Mouse (Mus musculus) midbrain, embryonic 16.5 days (tissue): ENCODE data around the gene Nt5c. TPM values are rescaled to one million over a fixed set of nuclear protein-coding genes. Genes with fewer than 3 reads are reported as not detected.

Experiments used
- ATAC-seq: fragments of 200-750 bp; cut with Nextera tagmentation; 2 replicates; pipeline ENCODE4 v1.8.0; 2017; ENCODE audit warnings: moderate TSS enrichment
- H3K27ac ChIP-seq: fragments of 300-500 bp; sonication (generic); 2 replicates; pipeline ENCODE4 v1.5.1; 2014; ENCODE audit warnings: mild to moderate bottlenecking, low read length, mixed read lengths
- H3K27me3 ChIP-seq: fragments of 300-500 bp; sonication (generic); 2 replicates; pipeline ENCODE4 v1.6.1; 2014; ENCODE audit warnings: low read depth, low read length, mixed read lengths; ENCODE audit not compliant: control insufficient read depth, insufficient read depth
- H3K36me3 ChIP-seq: fragments of 300-500 bp; sonication (generic); 2 replicates; pipeline ENCODE4 v1.6.1; 2014; ENCODE audit warnings: mild to moderate bottlenecking, low read length, moderate library complexity, mixed read lengths; ENCODE audit not compliant: control insufficient read depth, insufficient read depth
- H3K4me1 ChIP-seq: fragments of 300-500 bp; sonication (generic); 2 replicates; pipeline ENCODE4 v1.6.1; 2014; ENCODE audit warnings: mild to moderate bottlenecking, low read length, mixed read lengths; ENCODE audit not compliant: control insufficient read depth, insufficient read depth
- H3K4me2 ChIP-seq: fragments of 300-500 bp; sonication (generic); 2 replicates; pipeline ENCODE4 v1.6.1; 2014; ENCODE audit warnings: mild to moderate bottlenecking, low read length, mixed read lengths
- H3K4me3 ChIP-seq: fragments of 300-500 bp; sonication (generic); 2 replicates; pipeline ENCODE4 v1.5.1; 2014; ENCODE audit warnings: low read depth, mild to moderate bottlenecking, low read length, moderate library complexity, mixed read lengths
- H3K9ac ChIP-seq: fragments of 300-500 bp; sonication (generic); 2 replicates; pipeline ENCODE4 v1.6.1; 2014; ENCODE audit warnings: low read depth, low read length, mixed read lengths
- H3K9me3 ChIP-seq: fragments of 300-500 bp; sonication (generic); replicated peaks from 2 replicates; pipeline ENCODE4 v1.6.1; 2014; ENCODE audit warnings: mild to moderate bottlenecking, low read length, mixed read lengths; ENCODE audit not compliant: control insufficient read depth, poor library complexity, severe bottlenecking
- WGBS: fragments of 180-500 bp; shearing (Covaris S2); extraction: QIAGEN DNeasy Blood & Tissue Kit; methylation state at CpG from one replicate; pipeline ENCODE4 v1.1.7; 2014; 5-methylcytosine and 5-hydroxymethylcytosine counted together
- microRNA-seq: library from miRNA; unstranded; fragments of <30 nt; microRNA quantifications from one replicate; pipeline ENCODE4, GENCODE M21; 2017
- polyA plus RNA-seq: library from polyadenylated mRNA; unstranded; fragments of >200 nt; fragmentation: Nextera tagmentation; extraction: Ambion mirVana; gene quantifications from 2 replicates; pipeline ENCODE4 v1.2.1, GENCODE M21; 2015

Gene Nt5c
- polyA plus RNA-seq, 1 experiment from 2014 or later, result 100 TPM

GRCm38 (mm10) chr11:115451781-115452241, 39.9 kb downstream of the Nt5c start:
- Histone ChIP-seq H3K4me3 (no peak overlapping the region), H3K27me3 (no peaks in the 10 kb centered on the region), H3K27ac (no peak overlapping the region), H3K36me3 (no peaks in the 10 kb centered on the region), H3K9ac (no peak overlapping the region), H3K4me2 (no peak overlapping the region), H3K9me3 (no peaks in the 10 kb centered on the region), H3K4me1 (no peaks in the 10 kb centered on the region)
- no peak for ATAC-seq
- 86% methylated on average over 8 of the region's 8 CpGs for WGBS

DNA sequence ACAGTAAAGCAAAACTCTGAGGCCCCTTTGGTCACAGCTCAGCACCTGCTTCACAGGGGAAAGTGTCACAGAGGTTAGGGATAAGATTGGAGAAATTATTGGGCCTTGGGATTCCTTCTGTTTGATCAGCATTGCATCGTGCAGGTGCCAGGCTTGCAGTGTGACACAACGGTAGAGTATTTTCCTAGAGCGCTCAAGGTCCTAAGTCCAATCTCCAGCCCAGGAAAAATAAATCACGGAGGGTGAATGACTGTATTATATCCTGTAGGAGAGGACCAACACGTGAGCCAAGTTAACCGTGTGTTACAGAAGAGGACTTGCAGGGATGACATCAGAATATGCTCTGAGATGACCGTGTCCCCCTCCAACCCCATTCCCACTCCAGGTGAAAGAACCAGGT, 41.5 kb downstream of the Nt5c start:
- no peak overlapping the region for H3K4me3 ChIP-seq
- H3K27me3 ChIP-seq, result no peaks in the 10 kb centered on the region
- H3K9ac ChIP-seq, result no peak overlapping the region
- no peaks in the 10 kb centered on the region for H3K36me3 ChIP-seq
- WGBS, result 90% methylated on average over 7 of the region's 7 CpGs
- no peak overlapping the region for H3K27ac ChIP-seq
- no peak overlapping the region for H3K4me2 ChIP-seq
- H3K4me1 ChIP-seq, result no peaks in the 10 kb centered on the region
- no peaks in the 10 kb centered on the region for H3K9me3 ChIP-seq
- ATAC-seq, result no peak

DNA sequence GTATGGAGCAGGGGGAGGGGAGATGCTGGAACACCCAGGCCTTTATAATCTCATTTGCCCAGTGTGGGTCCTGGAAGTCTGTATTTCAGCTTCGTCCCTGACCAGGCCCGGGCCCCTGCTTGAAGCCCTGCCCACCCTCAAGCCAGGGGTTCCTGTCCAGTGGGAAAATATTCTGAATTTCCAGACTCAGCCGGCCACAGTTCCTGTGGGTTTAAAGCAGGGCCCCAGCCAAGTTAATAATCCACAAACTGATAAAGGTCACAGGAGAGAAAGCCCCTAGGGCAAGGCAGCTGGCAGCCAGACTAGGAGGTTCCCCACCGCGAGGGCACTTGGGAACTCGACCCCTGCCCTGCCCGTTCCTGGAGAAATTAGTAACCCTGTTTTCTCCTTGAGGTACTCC, 42.7 kb downstream of the Nt5c start:
- H3K4me3 ChIP-seq, result no peak overlapping the region
- H3K36me3 ChIP-seq, result no peaks in the 10 kb centered on the region
- no peaks in the 10 kb centered on the region for H3K27me3 ChIP-seq
- H3K27ac ChIP-seq, result no peak overlapping the region
- no peak overlapping the region for H3K4me2 ChIP-seq
- ATAC-seq, result no peak
- no peaks in the 10 kb centered on the region for H3K4me1 ChIP-seq
- no peak overlapping the region for H3K9ac ChIP-seq
- 67% methylated on average over 7 of the region's 7 CpGs for WGBS
- no peaks in the 10 kb centered on the region for H3K9me3 ChIP-seq

GRCm38 (mm10) chr11:115448075-115448474, 43.6 kb downstream of the Nt5c start:
- no peaks in the 10 kb centered on the region for H3K27me3 ChIP-seq
- no peaks in the 10 kb centered on the region for H3K36me3 ChIP-seq
- no peak for ATAC-seq
- no peaks in the 10 kb centered on the region for H3K9me3 ChIP-seq
- no peak overlapping the region for H3K4me3 ChIP-seq
- H3K9ac ChIP-seq, result no peak overlapping the region
- no peak overlapping the region for H3K4me2 ChIP-seq
- no peak overlapping the region for H3K27ac ChIP-seq
- H3K4me1 ChIP-seq, result no peaks in the 10 kb centered on the region
- WGBS, result 84% methylated on average over 16 of the region's 16 CpGs

- ATAC-seq, result no peak
- Histone ChIP-seq H3K4me2 (no peak overlapping the region), H3K27me3 (no peaks in the 10 kb centered on the region), H3K9ac (no peak overlapping the region), H3K4me3 (no peak overlapping the region), H3K9me3 (no peaks in the 10 kb centered on the region), H3K4me1 (no peaks in the 10 kb centered on the region), H3K27ac (no peak overlapping the region), H3K36me3 (no peaks in the 10 kb centered on the region)
- 83% methylated on average over 11 of the region's 11 CpGs for WGBS
Measured at GRCm38 (mm10) chr11:115447321-115447885, 44.3 kb downstream of the Nt5c start.

DNA sequence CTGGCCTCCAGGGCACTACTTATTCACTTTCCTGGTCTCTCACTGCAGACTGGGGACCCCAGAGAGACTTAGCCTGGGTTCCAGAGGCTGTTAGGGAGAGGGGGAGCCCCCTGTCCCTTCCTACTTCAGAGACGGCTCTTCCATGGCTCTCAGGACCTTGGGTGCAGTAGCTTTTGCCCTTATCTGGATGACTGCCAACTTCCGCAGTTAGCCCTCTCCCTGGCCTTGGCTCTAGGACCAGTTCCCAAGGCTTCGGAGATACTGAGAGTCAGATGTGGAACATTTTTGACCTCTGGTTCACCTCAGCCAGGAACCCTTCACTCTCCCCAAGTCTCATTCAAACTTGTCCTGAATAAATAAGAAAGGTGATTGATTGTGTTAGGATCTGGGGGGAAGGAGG, 44.8 kb downstream of the Nt5c start:
- H3K9me3 ChIP-seq, result no peaks in the 10 kb centered on the region
- no peak overlapping the region for H3K27ac ChIP-seq
- ATAC-seq, result no peak
- H3K4me1 ChIP-seq, result no peaks in the 10 kb centered on the region
- H3K36me3 ChIP-seq, result no peaks in the 10 kb centered on the region
- H3K27me3 ChIP-seq, result no peaks in the 10 kb centered on the region
- WGBS, result 90% methylated on average over 3 of the region's 3 CpGs
- no peak overlapping the region for H3K4me2 ChIP-seq
- no peak overlapping the region for H3K4me3 ChIP-seq
- no peak overlapping the region for H3K9ac ChIP-seq

- H3K4me3 ChIP-seq, result no peak overlapping the region
- WGBS, result 41% methylated on average over 15 of the region's 15 CpGs
- no peaks in the 10 kb centered on the region for H3K36me3 ChIP-seq
- H3K9me3 ChIP-seq, result no peaks in the 10 kb centered on the region
- H3K27ac ChIP-seq, result no peak overlapping the region
- no peak overlapping the region for H3K4me2 ChIP-seq
- no peak for ATAC-seq
- H3K27me3 ChIP-seq, result no peaks in the 10 kb centered on the region
- H3K9ac ChIP-seq, result no peak overlapping the region
- no peaks in the 10 kb centered on the region; the same call in 1 of the 2 replicates for H3K4me1 ChIP-seq
Measured at GRCm38 (mm10) chr11:115441417-115441816, 50.2 kb downstream of the Nt5c start.

Small RNA genes within 50 kb of the gene (microRNA-seq; reads per million reads assigned to microRNA genes)
- not detected for gene Mir3968

Other genes starting within 250 kb of the Nt5c start
- 0.18 and 0.31 TPM in 2 replicates for gene Grin2c, start 224.6 kb downstream of the Nt5c start, polyA plus RNA-seq
- gene Fdxr, start 214.8 kb downstream of the Nt5c start, polyA plus RNA-seq, result 19.7 and 23.4 TPM in 2 replicates
- 0.91 and 1.4 TPM in 2 replicates for gene Fads6, start 194.2 kb downstream of the Nt5c start, polyA plus RNA-seq
- gene Otop2, start 184.7 kb downstream of the Nt5c start, polyA plus RNA-seq, result 0.09 and 0.29 TPM in 2 replicates
- gene Ush1g, start 169.8 kb downstream of the Nt5c start, polyA plus RNA-seq, result 0.10 and 0.20 TPM in 2 replicates
- 0.78 and 0.80 TPM in 2 replicates for gene Otop3, start 157.1 kb downstream of the Nt5c start, polyA plus RNA-seq
- 68.6 and 75.2 TPM in 2 replicates for gene Hid1, start 124.1 kb downstream of the Nt5c start, polyA plus RNA-seq
- 18.5 and 21.6 TPM in 2 replicates for gene Cdr2l, start 109.9 kb downstream of the Nt5c start, polyA plus RNA-seq
- 173 and 180 TPM in 2 replicates for gene Mrpl58, start 88.1 kb downstream of the Nt5c start, polyA plus RNA-seq
- 773 and 819 TPM in 2 replicates for gene Atp5h, start 71.9 kb downstream of the Nt5c start, polyA plus RNA-seq
- 20.1 and 23.1 TPM in 2 replicates for gene Kctd2, start 71.7 kb downstream of the Nt5c start, polyA plus RNA-seq
- not detected in 2 replicates for gene Trim80, start 51.3 kb downstream of the Nt5c start, polyA plus RNA-seq
- gene Slc16a5, start 29.4 kb downstream of the Nt5c start, polyA plus RNA-seq, result 0.19 TPM in 1 of 2 replicates, not detected in the other
- gene Armc7, start 16.2 kb downstream of the Nt5c start, polyA plus RNA-seq, result 19.6 and 23.1 TPM in 2 replicates
- 1,597 and 1,674 TPM in 2 replicates for gene Jpt1, start 22.5 kb upstream of the Nt5c start, polyA plus RNA-seq
- gene Sumo2, start 44.4 kb upstream of the Nt5c start, polyA plus RNA-seq, result 1,000 and 1,072 TPM in 2 replicates
- 103 and 106 TPM in 2 replicates for gene Nup85, start 72.6 kb upstream of the Nt5c start, polyA plus RNA-seq
- 75.6 and 77.0 TPM in 2 replicates for gene Mrps7, start 112.1 kb upstream of the Nt5c start, polyA plus RNA-seq
- 34.7 and 37.5 TPM in 2 replicates for gene Gga3, start 112.2 kb upstream of the Nt5c start, polyA plus RNA-seq
- gene Mif4gd, start 121.1 kb upstream of the Nt5c start, polyA plus RNA-seq, result 12.5 and 12.7 TPM in 2 replicates
- 42.5 and 50.8 TPM in 2 replicates for gene Slc25a19, start 136.4 kb upstream of the Nt5c start, polyA plus RNA-seq
- 177 and 196 TPM in 2 replicates for gene Grb2, start 216.7 kb upstream of the Nt5c start, polyA plus RNA-seq